Mouse (Mus musculus): ENCODE results near the gene Olfr586. TPM values are rescaled to one million over a fixed set of nuclear protein-coding genes. Genes with fewer than 3 reads are reported as not detected.

Olfr586 gene
- polyA plus RNA-seq (2016; fragmentation: Nextera tagmentation; extraction: Ambion mirVana) = not detected in 2 replicates

DNA sequence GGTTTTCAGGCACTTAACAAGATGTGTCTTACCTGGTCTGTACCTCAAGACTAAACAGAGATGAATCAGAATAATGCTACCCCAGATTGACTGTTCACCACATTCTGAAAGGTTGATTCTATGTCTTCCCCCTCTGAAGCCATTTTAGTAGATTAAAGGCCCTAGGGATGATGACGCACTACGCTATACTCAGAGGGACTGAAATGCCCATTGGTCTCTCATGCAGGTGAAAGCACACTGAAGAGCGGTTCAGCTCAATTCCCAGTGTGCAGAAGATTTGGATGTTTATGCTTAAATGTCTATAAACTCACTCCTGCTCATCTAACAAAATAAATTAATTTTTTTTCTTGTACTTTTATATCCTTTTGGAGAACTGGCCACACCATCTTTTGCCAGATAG, at the start of gene Olfr586:
Gene Olfr586 (minus strand): TSS at position 101 of the 400 bp plus-strand sequence.
- no peaks in the 10 kb centered on the region for H3K36me3 ChIP-seq
- H3K9ac ChIP-seq = no peak within 1 kb of the TSS
- no peak within 1 kb of the TSS for H3K27ac ChIP-seq
- 73% methylated on average over 3 of the region's 3 CpGs for WGBS (ENCODE audit: insufficient replicate concordance)
- no peaks in the 10 kb centered on the region for H3K9me3 ChIP-seq (replicated peaks)
- no peaks in the 10 kb centered on the region for H3K27me3 ChIP-seq (replicated peaks)
- no peak within 1 kb of the TSS for H3K4me3 ChIP-seq
- no peaks in the 10 kb centered on the region for H3K4me1 ChIP-seq
- ATAC-seq = no peak
- H3K4me2 ChIP-seq = no peak within 1 kb of the TSS

DNA sequence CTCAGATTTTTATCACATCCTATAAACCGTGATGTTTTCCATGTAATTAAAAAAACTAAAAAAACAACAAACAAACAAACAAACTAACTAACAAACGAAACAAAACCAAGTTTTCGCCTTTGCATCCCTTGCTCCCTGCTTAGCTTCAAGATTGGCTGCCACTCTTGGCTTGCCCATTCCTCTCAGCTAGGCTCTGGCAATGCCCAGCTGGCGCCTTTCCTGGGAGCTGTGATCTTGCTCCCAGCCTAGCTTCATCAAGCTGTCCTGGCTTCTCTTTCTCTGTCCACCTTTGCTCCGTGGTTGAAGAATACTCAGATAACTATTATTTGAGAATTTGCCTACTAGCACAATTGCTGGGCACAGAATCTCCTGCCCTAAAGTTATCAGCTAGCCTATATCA, 44.3 kb upstream of the Olfr586 start:
- WGBS (ENCODE audit: insufficient replicate concordance) = 52% methylated on average over 5 of the region's 5 CpGs
- Histone ChIP-seq H3K4me1 (no peaks in the 10 kb centered on the region), H3K27me3 (replicated peaks) (no peaks in the 10 kb centered on the region), H3K36me3 (no peaks in the 10 kb centered on the region), H3K4me2 (no peak overlapping the region), H3K27ac (no peak overlapping the region), H3K9me3 (replicated peaks) (no peaks in the 10 kb centered on the region), H3K9ac (no peak overlapping the region), H3K4me3 (no peak overlapping the region)
- no peak for ATAC-seq

DNA sequence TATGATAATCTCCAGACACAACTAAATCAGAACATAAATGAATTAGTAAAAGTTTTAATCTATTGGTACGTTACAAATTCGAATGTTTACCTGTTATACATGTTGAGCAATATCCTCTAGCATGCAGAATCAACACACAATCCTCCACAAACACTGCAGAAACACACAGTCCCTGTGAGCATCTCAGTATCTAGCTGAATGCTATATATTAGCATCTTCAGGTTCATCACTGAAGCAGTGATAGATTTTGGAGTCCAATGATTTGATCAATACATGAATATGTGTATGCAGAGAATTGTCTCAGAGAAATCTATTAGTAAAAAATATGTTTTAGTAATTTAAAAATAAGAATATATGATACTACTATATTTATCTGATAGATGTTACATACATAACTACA, 30.8 kb upstream of the Olfr586 start, which contains the start of gene Olfr589:
Gene Olfr589 (minus strand): TSS at position 101 of the 400 bp plus-strand sequence.
- 33% methylated on average over 2 of the region's 2 CpGs for whole genome bisulfite sequencing (ENCODE audit: insufficient replicate concordance)
- Histone ChIP-seq H3K27me3 (replicated peaks) (no peaks in the 10 kb centered on the region), H3K9ac (no peak within 1 kb of the TSS), H3K4me2 (no peak within 1 kb of the TSS), H3K36me3 (no peaks in the 10 kb centered on the region), H3K27ac (no peak within 1 kb of the TSS), H3K9me3 (replicated peaks) (no peaks in the 10 kb centered on the region), H3K4me1 (no peaks in the 10 kb centered on the region), H3K4me3 (no peak within 1 kb of the TSS)
- ATAC-seq = no peak

DNA sequence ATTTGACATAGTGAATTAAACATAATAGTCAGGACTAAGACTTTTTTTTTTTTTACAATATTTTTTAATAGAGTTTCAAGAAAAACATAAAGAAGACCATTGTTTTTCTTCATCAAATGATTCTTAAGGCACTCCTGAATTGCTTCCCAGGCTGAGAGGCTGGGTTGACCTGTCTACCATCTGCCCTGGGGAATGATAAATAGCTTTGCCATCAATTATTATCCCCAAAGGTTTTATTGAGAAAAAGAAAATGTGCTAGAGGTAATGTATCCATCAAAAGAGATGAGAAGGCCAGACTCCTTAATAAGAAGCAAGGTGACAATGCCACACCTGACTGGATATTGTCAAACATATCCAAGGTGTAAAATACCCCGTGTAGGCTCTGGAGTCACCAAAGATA, 15.1 kb upstream of the Olfr586 start, which contains the start of gene Olfr588-ps1:
Gene Olfr588-ps1 (plus strand): TSS at position 301 of the 400 bp plus-strand sequence.
- Histone ChIP-seq H3K36me3 (no peaks in the 10 kb centered on the region), H3K4me3 (no peak within 1 kb of the TSS), H3K9me3 (replicated peaks) (no peaks in the 10 kb centered on the region), H3K9ac (no peak within 1 kb of the TSS), H3K27ac (no peak within 1 kb of the TSS), H3K27me3 (replicated peaks) (no peaks in the 10 kb centered on the region), H3K4me2 (no peak within 1 kb of the TSS), H3K4me1 (no peaks in the 10 kb centered on the region)
- no peak for ATAC-seq
- WGBS (ENCODE audit: insufficient replicate concordance) = 60% methylated on average over 1 of the region's 1 CpGs

DNA sequence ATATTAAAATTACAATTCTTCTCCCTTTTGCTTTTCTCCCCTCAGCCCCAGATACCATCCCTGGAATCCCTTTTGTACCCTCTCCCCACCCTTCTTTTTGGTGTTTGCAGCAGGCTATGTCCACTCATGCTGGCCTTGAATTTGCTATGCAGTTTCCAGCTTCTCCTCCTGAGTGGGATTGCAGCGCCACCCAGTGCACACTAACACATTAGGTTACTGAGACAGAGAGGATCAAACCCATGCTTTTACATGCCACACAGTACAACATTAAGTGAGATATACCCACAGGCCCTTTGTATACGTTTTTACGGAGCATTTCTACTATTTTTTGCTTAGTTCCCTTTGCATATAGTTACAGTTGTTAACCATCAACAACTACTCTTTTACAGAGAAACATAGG, 6.0 kb downstream of the Olfr586 start:
- ATAC-seq = no peak
- H3K4me2 ChIP-seq = no peak overlapping the region
- WGBS (ENCODE audit: insufficient replicate concordance) = 42% methylated on average over 3 of the region's 3 CpGs
- no peaks in the 10 kb centered on the region for H3K9me3 ChIP-seq (replicated peaks)
- H3K4me1 ChIP-seq = no peaks in the 10 kb centered on the region
- no peaks in the 10 kb centered on the region for H3K27me3 ChIP-seq (replicated peaks)
- no peaks in the 10 kb centered on the region for H3K36me3 ChIP-seq
- no peak overlapping the region for H3K9ac ChIP-seq
- no peak overlapping the region for H3K27ac ChIP-seq
- H3K4me3 ChIP-seq = no peak overlapping the region

DNA sequence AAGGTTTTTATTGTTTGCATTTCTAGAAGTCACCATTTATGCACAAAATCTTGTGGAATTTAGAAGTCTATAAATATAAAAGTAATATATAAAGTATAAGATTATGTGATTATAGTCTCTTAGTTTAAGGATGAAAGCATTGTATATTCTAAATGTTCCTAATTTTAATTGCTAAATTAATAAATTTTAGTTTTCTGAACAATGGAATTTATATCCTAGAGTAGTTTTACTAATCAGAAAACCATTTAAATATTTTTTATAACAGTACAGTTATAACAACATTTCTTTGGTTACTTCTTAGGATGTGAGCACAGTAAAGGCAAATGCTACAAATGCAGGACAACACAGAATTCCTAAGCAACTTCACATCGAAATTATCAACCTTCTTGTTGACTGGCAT, 28.0 kb downstream of the Olfr586 start, which contains the start of gene Olfr585:
Gene Olfr585 (plus strand): TSS at position 301 of the 400 bp plus-strand sequence.
- Histone ChIP-seq H3K9ac (no peak within 1 kb of the TSS), H3K9me3 (replicated peaks) (no peaks in the 10 kb centered on the region), H3K4me2 (no peak within 1 kb of the TSS), H3K4me1 (no peaks in the 10 kb centered on the region), H3K27ac (no peak within 1 kb of the TSS), H3K36me3 (no peaks in the 10 kb centered on the region), H3K27me3 (replicated peaks) (no peaks in the 10 kb centered on the region), H3K4me3 (no peak within 1 kb of the TSS)
- no peak for ATAC-seq
- WGBS (ENCODE audit: insufficient replicate concordance) = 71% methylated on average over 1 of the region's 1 CpGs

DNA sequence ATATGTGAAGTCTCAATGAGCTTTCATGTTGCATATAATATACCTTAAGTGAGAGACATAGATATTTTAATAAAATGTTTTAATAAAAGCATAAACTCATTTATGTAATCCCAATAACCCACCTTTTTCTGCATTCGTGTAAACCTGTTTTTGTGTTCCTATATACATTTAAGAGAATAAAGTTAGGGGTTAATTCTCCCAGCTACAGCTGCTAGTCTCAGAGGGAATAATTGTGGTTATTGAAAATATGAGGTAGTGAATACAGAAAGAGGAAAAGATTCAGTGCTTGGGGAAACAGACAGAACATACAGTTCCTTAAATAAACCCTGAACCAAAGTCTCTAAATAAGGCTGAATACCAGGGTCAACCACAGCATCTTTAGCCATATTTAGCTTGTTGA, 43.9 kb downstream of the Olfr586 start, which contains the start of gene Olfr584:
Gene Olfr584 (plus strand): TSS at position 301 of the 400 bp plus-strand sequence.
- no peaks in the 10 kb centered on the region for H3K27me3 ChIP-seq (replicated peaks)
- no peak within 1 kb of the TSS for H3K27ac ChIP-seq
- 48% methylated on average over 1 of the region's 1 CpGs for WGBS (ENCODE audit: insufficient replicate concordance)
- no peaks in the 10 kb centered on the region for H3K36me3 ChIP-seq
- no peaks in the 10 kb centered on the region for H3K4me1 ChIP-seq
- H3K9ac ChIP-seq = no peak within 1 kb of the TSS
- H3K9me3 ChIP-seq (replicated peaks) = peaks cover 10% of the 10 kb centered on the region; the same call in 1 of the 2 replicates
- H3K4me2 ChIP-seq = no peak within 1 kb of the TSS
- H3K4me3 ChIP-seq = no peak within 1 kb of the TSS
- no peak for ATAC-seq

Other genes with a start within 250 kb of the Olfr586 start
- not detected in 2 replicates for gene Olfr568, start 248.5 kb downstream of the Olfr586 start, polyA plus RNA-seq (2016; fragmentation: Nextera tagmentation; extraction: Ambion mirVana)
- not detected in 2 replicates for gene Olfr569, start 234.8 kb downstream of the Olfr586 start, polyA plus RNA-seq (2016; fragmentation: Nextera tagmentation; extraction: Ambion mirVana)
- not detected in 2 replicates for gene Olfr570, start 231.1 kb downstream of the Olfr586 start, polyA plus RNA-seq (2016; fragmentation: Nextera tagmentation; extraction: Ambion mirVana)
- not detected in 2 replicates for gene Olfr571, start 208.1 kb downstream of the Olfr586 start, polyA plus RNA-seq (2016; fragmentation: Nextera tagmentation; extraction: Ambion mirVana)
- gene Olfr572, start 201.2 kb downstream of the Olfr586 start, polyA plus RNA-seq (2016; fragmentation: Nextera tagmentation; extraction: Ambion mirVana) = not detected in 2 replicates
- gene Olfr573-ps1, start 183.1 kb downstream of the Olfr586 start, polyA plus RNA-seq (2016; fragmentation: Nextera tagmentation; extraction: Ambion mirVana) = not detected in 2 replicates
- not detected in 2 replicates for gene Olfr574, start 177.2 kb downstream of the Olfr586 start, polyA plus RNA-seq (2016; fragmentation: Nextera tagmentation; extraction: Ambion mirVana)
- gene Olfr575, start 166.9 kb downstream of the Olfr586 start, polyA plus RNA-seq (2016; fragmentation: Nextera tagmentation; extraction: Ambion mirVana) = not detected in 2 replicates
- gene Olfr576, start 163.0 kb downstream of the Olfr586 start, polyA plus RNA-seq (2016; fragmentation: Nextera tagmentation; extraction: Ambion mirVana) = not detected in 2 replicates
- not detected in 2 replicates for gene Olfr577, start 149.7 kb downstream of the Olfr586 start, polyA plus RNA-seq (2016; fragmentation: Nextera tagmentation; extraction: Ambion mirVana)
- not detected in 2 replicates for gene Olfr578, start 136.3 kb downstream of the Olfr586 start, polyA plus RNA-seq (2016; fragmentation: Nextera tagmentation; extraction: Ambion mirVana)
- not detected in 2 replicates for gene Olfr582, start 87.6 kb downstream of the Olfr586 start, polyA plus RNA-seq (2016; fragmentation: Nextera tagmentation; extraction: Ambion mirVana)
- gene Olfr583, start 74.3 kb downstream of the Olfr586 start, polyA plus RNA-seq (2016; fragmentation: Nextera tagmentation; extraction: Ambion mirVana) = not detected in 2 replicates
- not detected in 2 replicates for gene Olfr584, start 43.8 kb downstream of the Olfr586 start, polyA plus RNA-seq (2016; fragmentation: Nextera tagmentation; extraction: Ambion mirVana)
- not detected in 2 replicates for gene Olfr585, start 27.9 kb downstream of the Olfr586 start, polyA plus RNA-seq (2016; fragmentation: Nextera tagmentation; extraction: Ambion mirVana)
- gene Olfr588-ps1, start 15.2 kb upstream of the Olfr586 start, polyA plus RNA-seq (2016; fragmentation: Nextera tagmentation; extraction: Ambion mirVana) = not detected in 2 replicates
- not detected in 2 replicates for gene Olfr589, start 30.7 kb upstream of the Olfr586 start, polyA plus RNA-seq (2016; fragmentation: Nextera tagmentation; extraction: Ambion mirVana)
- not detected in 2 replicates for gene Olfr591, start 52.7 kb upstream of the Olfr586 start, polyA plus RNA-seq (2016; fragmentation: Nextera tagmentation; extraction: Ambion mirVana)
- not detected in 2 replicates for gene Olfr592, start 59.2 kb upstream of the Olfr586 start, polyA plus RNA-seq (2016; fragmentation: Nextera tagmentation; extraction: Ambion mirVana)
- gene Olfr593, start 86.2 kb upstream of the Olfr586 start, polyA plus RNA-seq (2016; fragmentation: Nextera tagmentation; extraction: Ambion mirVana) = not detected in 2 replicates
- gene Olfr594, start 91.4 kb upstream of the Olfr586 start, polyA plus RNA-seq (2016; fragmentation: Nextera tagmentation; extraction: Ambion mirVana) = not detected in 2 replicates
- not detected in 2 replicates for gene Usp17ld, start 126.9 kb upstream of the Olfr586 start, polyA plus RNA-seq (2016; fragmentation: Nextera tagmentation; extraction: Ambion mirVana)
- gene Olfr596, start 180.0 kb upstream of the Olfr586 start, polyA plus RNA-seq (2016; fragmentation: Nextera tagmentation; extraction: Ambion mirVana) = not detected in 2 replicates
- not detected in 2 replicates for gene Olfr597, start 190.7 kb upstream of the Olfr586 start, polyA plus RNA-seq (2016; fragmentation: Nextera tagmentation; extraction: Ambion mirVana)
- not detected in 2 replicates for gene Olfr598, start 197.9 kb upstream of the Olfr586 start, polyA plus RNA-seq (2016; fragmentation: Nextera tagmentation; extraction: Ambion mirVana)
- gene Olfr599, start 210.3 kb upstream of the Olfr586 start, polyA plus RNA-seq (2016; fragmentation: Nextera tagmentation; extraction: Ambion mirVana) = not detected in 2 replicates
- gene Olfr600, start 224.0 kb upstream of the Olfr586 start, polyA plus RNA-seq (2016; fragmentation: Nextera tagmentation; extraction: Ambion mirVana) = not detected in 2 replicates
- not detected in 2 replicates for gene Olfr601, start 237.0 kb upstream of the Olfr586 start, polyA plus RNA-seq (2016; fragmentation: Nextera tagmentation; extraction: Ambion mirVana)